Mouse (Mus musculus): ENCODE data around the gene Pogk. TPM values are rescaled to one million over a fixed set of nuclear protein-coding genes. Genes with fewer than 3 reads are reported as not detected.

Pogk gene
- total RNA-seq (2022), result 10 to 100 TPM in 3 of 4 experiments, 1 to 10 TPM in 1; 7.7 to 12.4 (median 10.8) TPM

DNA sequence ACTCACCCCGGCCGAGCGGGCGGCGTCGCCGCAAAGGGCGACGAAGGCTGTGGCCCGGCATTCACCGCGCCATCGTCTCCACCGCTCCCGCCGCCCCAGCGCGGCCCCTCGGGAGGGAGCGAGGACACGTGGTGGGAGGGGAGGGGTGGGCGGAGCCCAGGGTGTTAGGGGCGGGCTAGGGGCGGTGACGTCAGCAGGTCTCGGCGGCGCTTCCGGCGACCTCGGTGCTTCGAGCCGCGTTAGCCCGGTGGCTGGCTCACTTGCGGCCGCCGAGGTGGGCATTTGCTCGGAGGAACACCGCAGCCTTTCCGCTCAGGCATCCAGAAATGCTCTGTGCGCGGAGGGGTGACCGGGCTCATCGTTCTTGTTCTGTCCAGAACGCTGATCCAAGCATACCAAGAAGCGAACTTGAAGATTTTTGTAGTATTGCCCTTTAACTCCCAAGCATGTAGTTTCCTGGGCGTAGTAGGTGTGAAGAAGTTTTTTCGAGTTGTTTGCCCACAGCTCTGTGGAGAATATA, at the start of gene Pogk:
TSS of gene Pogk (minus strand) at position 163 of the 520 bp plus-strand sequence.
- DNase-seq (ENCODE audit: low spot score in 2 of 2), result peak; percentile 40 to 57

DNA sequence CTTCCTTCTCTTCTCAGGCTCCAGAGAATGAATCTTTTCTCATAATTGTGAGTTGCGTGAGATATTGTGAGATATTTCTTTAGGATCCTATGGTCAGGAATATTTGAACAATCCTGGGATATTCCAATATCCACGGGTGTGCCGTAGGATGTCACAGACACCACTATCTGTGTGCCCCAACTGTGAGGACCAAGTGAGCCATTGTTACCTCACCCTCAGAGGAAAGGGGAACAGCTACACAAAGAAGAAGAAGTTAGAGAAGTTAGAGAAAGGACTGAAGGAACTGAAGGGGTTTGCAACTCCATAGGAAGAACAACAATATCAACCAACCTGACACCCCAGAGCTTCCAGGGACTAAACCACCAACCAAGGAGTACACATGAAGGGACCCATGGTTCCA, 32.3 kb upstream of the Pogk start:
- DNase-seq (ENCODE audit: low spot score in 2 of 2), result no peak

DNA sequence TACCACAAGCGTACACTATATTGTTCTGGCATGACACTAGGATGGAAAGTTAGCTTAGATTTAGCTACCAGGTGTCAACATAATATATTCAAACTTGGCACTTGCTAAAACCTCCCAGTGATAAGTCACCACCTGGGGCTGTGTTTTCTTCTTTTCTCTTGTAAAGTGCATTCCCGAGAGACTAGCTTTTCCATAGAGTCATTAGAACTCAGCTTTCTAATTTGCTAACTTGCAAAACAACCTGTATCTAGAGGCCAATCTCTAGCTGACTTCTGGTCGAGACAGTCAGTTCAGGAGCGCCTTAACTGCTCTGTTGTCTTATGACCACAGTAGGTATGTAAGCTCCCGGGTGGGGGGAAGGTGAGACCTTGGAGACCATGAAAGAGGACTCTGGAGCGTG, 29.8 kb upstream of the Pogk start:
- no peak for DNase-seq (ENCODE audit: low spot score in 2 of 2)

DNA sequence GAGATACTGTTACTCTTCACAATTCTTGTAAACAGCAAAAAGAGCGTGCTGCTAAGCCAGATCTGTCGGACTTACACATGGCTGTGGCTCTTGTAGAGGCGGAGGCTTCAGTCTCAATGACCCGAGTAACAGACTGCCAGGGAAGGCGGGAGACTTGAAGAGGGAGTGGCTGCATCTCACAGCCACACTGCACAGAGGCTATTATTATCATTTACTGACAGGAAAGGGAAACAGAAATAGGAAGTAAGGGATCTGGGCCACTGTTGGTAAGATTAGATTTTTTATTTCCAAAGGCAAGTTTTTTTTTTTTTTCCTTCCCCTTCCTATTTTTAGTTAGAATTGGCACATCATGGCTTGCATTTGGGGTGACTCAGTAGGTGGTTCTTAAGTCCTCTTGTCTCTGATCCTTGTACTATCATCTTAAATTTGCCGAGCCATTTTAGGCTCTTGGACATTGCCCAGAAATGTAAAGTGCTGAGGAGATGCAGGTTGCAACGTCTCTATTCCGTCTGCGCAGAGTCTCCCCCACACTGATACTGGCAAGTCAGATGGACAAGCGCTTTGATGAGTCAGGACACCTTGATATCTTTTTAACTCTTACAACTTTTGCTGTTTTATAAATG, 20.3 kb upstream of the Pogk start:
- DNase-seq (ENCODE audit: low spot score in 2 of 2), result no peak

DNA sequence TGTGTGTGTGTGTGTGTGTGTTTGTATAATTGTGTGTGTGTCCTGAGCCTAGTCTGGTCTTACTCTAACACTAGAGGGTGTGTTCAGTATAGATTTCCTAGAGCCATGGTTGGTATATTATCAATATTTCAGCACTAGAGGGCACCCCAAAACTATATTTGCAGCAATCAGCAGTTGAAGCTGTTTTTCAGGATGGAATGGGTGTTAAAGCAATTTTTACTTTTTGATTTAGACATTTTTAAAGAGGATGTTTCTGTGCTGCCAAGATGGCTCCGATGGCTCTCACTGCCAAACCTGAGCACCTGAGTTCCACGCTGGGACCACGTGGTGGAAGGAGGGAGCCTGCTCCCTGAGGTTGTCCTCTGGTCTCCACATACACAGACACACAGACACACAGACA, 19.4 kb upstream of the Pogk start:
- DNase-seq (ENCODE audit: low spot score in 2 of 2), result no peak

DNA sequence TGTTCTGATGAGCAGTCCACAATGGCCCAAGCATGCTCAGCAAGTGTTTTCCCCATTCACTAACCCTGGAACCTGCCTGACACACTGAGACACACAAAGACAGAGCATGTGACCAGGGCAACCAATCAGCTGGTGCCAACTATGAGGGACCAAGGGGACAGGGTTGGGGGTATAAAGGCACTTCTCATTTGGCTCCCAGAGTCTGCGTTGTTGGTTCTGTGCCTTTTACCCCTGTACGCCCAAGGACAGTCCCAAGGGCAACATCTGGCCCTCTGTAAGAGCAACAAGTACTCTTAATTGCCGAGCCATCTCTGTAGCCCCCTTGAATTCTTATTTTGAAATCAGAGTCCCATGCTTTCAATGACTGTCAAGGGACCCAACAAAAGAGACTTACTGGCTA, 2.6 kb upstream of the Pogk start:
- no peak for DNase-seq (ENCODE audit: low spot score in 2 of 2)

DNA sequence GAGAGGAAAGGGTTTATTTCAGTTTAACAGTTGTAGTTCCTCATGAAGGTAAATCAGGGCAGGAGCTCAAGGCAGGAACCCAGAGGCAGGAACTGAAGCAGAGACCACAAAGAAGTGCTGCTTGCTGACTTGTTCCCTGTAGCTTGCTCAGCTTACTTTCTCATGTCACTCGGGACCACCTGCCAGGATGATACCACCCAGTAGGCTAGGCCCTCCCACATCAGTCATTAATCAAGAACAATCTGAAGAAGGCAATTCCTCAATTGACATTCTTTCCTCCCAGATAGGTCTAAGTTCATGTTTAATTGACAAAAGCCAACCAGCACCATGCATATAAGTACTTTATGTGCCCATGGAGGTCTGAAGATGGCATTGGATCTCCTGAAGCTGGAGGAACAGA, 1.9 kb upstream of the Pogk start:
- DNase-seq (ENCODE audit: low spot score in 2 of 2), result no peak

GRCm38 (mm10) chr1:166409177-166409700, 424 bp downstream of the Pogk start:
- DNase-seq (ENCODE audit: low spot score in 2 of 2), result peak; percentile 17 to 35

DNA sequence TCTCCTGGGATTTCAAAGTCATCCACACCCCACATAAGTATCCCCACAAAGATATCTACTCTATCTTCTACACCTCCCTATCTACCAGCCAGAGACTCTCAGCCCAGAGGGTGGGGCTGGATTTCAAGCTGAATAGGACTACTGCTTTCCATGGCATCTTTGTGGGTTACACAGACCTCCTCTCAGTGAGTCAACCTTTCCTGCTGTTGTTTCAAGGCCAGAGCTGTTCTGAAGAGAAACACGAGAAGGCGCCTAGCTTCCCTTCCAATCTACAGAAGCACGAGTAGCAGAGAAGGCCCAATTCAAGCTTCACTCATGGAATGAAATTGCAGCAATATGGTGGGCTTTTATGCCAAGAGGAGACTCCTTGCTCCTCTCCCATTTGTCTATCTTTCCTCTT, 5.8 kb downstream of the Pogk start:
- DNase-seq (ENCODE audit: low spot score in 2 of 2), result no peak

GRCm38 (mm10) chr1:166402003-166402402, 7.7 kb downstream of the Pogk start:
- no peak for DNase-seq (ENCODE audit: low spot score in 2 of 2)

- no peak for DNase-seq (ENCODE audit: low spot score in 2 of 2)
These were observed 8.2 kb downstream of the Pogk start for GRCm38 (mm10) chr1:166401455-166401854.

DNA sequence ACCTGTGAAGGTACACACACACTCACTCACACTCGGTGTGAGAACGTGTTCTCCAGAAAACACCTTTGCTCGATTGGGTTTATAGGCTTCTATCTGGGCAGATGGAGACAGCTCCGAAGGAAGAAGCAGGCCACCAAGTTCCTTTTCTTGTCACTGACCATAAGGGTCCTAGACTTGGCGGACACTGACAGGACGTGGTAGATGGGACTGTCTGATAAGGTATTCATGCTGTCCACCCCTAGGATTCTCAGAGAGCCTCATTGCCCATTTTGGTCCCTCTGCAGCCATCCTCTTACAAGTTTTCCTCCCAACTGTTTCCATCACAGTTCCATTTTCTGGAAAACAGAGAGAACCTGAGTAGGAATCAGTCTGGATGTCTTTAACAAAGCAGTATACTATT, 13.3 kb downstream of the Pogk start:
- DNase-seq (ENCODE audit: low spot score in 2 of 2), result no peak

DNA sequence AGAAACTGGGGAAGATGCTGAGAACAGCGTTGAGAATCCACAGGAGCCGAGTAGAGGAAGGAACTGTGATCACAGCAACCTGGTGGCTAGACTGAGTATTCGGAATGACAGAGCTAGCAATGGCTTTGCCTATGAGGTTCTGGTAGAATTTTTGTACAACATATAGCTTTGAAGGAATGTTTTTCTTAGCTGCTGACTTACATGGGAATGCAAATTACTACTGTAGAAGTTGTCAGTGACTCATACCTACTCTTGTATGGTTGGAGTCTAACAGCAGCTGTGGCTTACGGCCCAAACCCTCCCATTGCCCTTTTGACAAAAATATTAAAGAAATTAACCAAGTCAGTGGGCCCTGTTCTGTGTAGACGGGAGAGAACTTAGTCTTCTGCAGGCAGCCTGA, 14.0 kb downstream of the Pogk start:
- no peak for DNase-seq (ENCODE audit: low spot score in 2 of 2)

- no peak for DNase-seq (ENCODE audit: low spot score in 2 of 2)
These were observed 14.9 kb downstream of the Pogk start for GRCm38 (mm10) chr1:166394770-166395169.

- no peak for DNase-seq (ENCODE audit: low spot score in 2 of 2)
These were observed 18.0 kb downstream of the Pogk start for GRCm38 (mm10) chr1:166391671-166392070.

DNA sequence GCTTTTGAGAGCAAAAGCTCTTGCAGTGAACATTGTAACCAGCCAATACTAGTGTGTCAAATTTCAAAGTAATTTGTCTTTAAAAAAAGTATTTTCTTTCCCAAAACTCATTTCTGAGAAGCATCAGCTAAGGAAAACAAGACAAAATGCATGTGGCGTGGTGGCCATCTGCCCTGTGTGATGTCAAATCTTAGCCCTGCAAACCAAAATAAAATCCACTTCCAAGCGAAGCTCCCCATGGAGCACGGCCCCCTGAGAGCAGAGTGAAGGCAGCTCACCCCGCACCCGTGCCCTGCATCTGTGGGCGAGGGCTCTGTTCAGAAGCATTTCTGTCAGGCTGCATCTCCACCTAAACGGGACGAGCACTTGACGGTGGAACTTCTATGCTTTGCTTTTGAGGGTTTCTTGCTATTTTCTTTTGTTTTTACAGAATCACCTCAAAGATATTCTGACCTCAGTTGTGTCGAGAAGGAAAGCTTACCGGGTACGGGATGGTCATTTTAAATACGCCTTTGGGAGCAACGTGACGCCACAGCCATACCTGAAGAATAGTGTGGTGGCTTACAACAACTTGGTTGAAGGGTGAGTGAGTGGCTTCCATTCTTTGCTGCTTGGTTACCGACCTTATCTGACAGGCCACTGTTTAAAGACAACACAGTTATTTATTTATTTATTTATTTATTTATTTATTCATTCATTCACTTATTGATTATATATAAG, 20.1 kb downstream of the Pogk start:
- no peak for DNase-seq (ENCODE audit: low spot score in 2 of 2)

GRCm38 (mm10) chr1:166388511-166388910, 21.2 kb downstream of the Pogk start:
- no peak for DNase-seq (ENCODE audit: low spot score in 2 of 2)

GRCm38 (mm10) chr1:166385431-166385830, 24.2 kb downstream of the Pogk start:
- DNase-seq (ENCODE audit: low spot score in 2 of 2), result no peak

- no peak for DNase-seq (ENCODE audit: low spot score in 2 of 2)
These were observed 25.0 kb downstream of the Pogk start for GRCm38 (mm10) chr1:166384614-166385013.

DNA sequence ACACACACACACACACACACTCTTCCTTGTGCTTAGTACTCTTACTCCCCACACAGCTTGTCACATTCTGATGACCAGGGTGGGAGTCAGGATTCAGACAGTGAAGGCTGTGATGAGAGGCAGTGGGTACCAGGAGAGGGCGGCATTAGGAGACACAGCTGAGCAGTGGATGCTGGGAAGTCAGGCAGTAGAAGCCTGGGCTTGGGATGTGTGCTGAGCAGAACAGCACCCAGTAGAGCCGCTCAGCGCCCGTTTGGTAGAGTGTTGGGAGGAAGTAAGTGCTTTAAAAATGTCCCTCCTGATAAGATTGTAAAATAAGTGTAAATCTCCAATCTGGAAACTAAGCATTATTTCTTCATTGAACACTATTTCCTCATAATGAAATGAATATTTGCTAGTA, 27.0 kb downstream of the Pogk start:
- no peak for DNase-seq (ENCODE audit: low spot score in 2 of 2)

DNA sequence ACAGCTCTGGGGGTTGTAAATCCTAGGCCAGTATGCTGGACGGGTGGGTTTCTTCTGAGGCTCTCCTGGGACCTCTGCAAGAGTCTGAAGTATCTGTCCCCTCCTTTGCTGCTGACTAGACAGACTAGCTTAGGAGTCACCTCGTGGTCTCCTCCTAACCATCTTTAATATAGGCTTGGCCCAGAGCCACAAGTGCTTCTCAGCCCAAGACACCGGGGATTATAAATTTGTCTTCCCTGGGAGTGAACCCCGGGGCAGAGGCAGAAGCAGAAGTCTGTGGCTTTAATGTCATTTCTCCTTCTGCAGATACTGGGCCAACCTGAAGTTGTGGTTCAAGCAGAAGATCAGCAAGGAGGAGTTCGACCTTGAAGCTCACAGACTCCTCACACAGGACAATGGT, 27.8 kb downstream of the Pogk start:
- DNase-seq (ENCODE audit: low spot score in 2 of 2), result no peak

DNA sequence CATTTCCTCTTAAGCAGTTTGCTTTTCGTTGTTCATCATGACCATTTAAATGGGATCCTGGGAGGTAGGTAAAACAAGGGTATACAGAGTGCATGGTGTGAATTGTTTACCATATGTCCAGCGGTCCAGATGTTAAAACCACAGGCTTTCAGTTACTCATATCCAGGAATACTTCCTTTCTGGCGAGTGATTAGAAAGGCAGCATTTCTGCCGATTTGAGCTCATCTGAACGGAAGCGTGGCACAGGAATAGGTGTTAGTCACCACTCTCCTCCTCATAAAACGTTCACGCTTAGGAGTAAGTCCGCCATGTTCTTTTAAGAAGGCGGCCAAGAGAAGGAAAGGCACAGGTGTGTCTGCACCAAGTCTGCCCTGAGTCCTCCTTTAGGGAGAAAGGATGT, 28.3 kb downstream of the Pogk start:
- no peak for DNase-seq (ENCODE audit: low spot score in 2 of 2)

Data from gastrocnemius, adult 8-10 months (tissue).